Comparison of ENCODE assay signal across 12 mouse cellular contexts in genomic region chr17:87513822-87514221, GRCm38 (mm10).
A peak's percentile ranks its signal among the peaks of the same experiment; 100 is the strongest.
DNase-seq lines count a peak whose midpoint lies in the region; ATAC-seq and TF ChIP-seq lines count a peak whose summit lies in the region.
"Had no signal": no experiment of that assay in that cellular context is flagged by ENCODE, and none has a peak within 500 bp of the region (broad histone marks: within the 10 kb centered on the region; RNA-seq: fewer than 3 reads in every experiment).

No protein-coding gene starts in this region.

- no peak overlapping the region for H3K4me2 ChIP-seq in lung, embryonic 14.5 days
- H3K4me2 ChIP-seq in intestine, embryonic 16.5 days (ENCODE audit: low read depth, low read length): 0 out of 2 replicates have a peak overlapping the region, but pooled peaks have one; percentile 16
- no peak overlapping the region for H3K4me2 ChIP-seq in midbrain, embryonic 14.5 days (ENCODE audit: low read length)
- H3K4me2 ChIP-seq: embryonic facial prominence, embryonic 15.5 days had no signal

- H3K9me3 ChIP-seq in lung, embryonic 14.5 days (ENCODE audit: low read depth, low read length): no peaks in the 10 kb centered on the region
- H3K9me3 ChIP-seq in intestine, embryonic 16.5 days (ENCODE audit: control insufficient read depth, low read length): no peaks in the 10 kb centered on the region
- no peaks in the 10 kb centered on the region for H3K9me3 ChIP-seq in midbrain, embryonic 14.5 days (ENCODE audit: control insufficient read depth, low read length)
- H3K9me3 ChIP-seq: embryonic facial prominence, embryonic 15.5 days had no signal

- no peak overlapping the region for H3K4me3 ChIP-seq in lung, embryonic 14.5 days (ENCODE audit: low read depth, low read length)
- H3K4me3 ChIP-seq in intestine, embryonic 16.5 days (ENCODE audit: low read length): no peak overlapping the region
- H3K4me3 ChIP-seq in small intestine, adult 2 months (ENCODE audit: low read depth, low read length): no peak overlapping the region
- H3K4me3 ChIP-seq in midbrain, embryonic 14.5 days (replicated peaks; ENCODE audit: low read depth, low read length): no peak overlapping the region
- H3K4me3 ChIP-seq: embryonic facial prominence, embryonic 15.5 days; myocyte had no signal

- TF ChIP-seq POLR2A in small intestine, adult 2 months (IDR thresholded peaks at IDR 0.05; ENCODE audit: low read depth, low read length): no peak

- TF ChIP-seq CTCF in lung, embryonic 14.5 days (IDR thresholded peaks at IDR 0.05; ENCODE audit: low read depth): no peak
- TF ChIP-seq CTCF in small intestine, adult 2 months (IDR thresholded peaks at IDR 0.05; ENCODE audit: extremely low read depth, insufficient read length, insufficient replicate concordance, low read depth, low read length): no peak

- intact Hi-C loops in left cerebral cortex, postnatal 36 days (cut with DNase I): no loop called here

- no peaks in the 10 kb centered on the region for H3K36me3 ChIP-seq in lung, embryonic 14.5 days (ENCODE audit: insufficient read depth)
- no peaks in the 10 kb centered on the region for H3K36me3 ChIP-seq in intestine, embryonic 16.5 days (ENCODE audit: control insufficient read depth, insufficient read depth, low read length)
- H3K36me3 ChIP-seq in small intestine, adult 2 months (ENCODE audit: control insufficient read depth, insufficient read depth, low read length): no peaks in the 10 kb centered on the region
- H3K36me3 ChIP-seq in midbrain, embryonic 14.5 days (ENCODE audit: control insufficient read depth, insufficient read depth, low read length): no peaks in the 10 kb centered on the region
- H3K36me3 ChIP-seq: embryonic facial prominence, embryonic 15.5 days had no signal

- no peaks in the 10 kb centered on the region for H3K27me3 ChIP-seq in lung, embryonic 14.5 days (ENCODE audit: insufficient read depth, low read length)
- no peaks in the 10 kb centered on the region for H3K27me3 ChIP-seq in intestine, embryonic 16.5 days (replicated peaks; ENCODE audit: control insufficient read depth, insufficient read depth, low read length)
- H3K27me3 ChIP-seq in small intestine, adult 2 months (ENCODE audit: control insufficient read depth, insufficient read depth, low read length): no peaks in the 10 kb centered on the region
- no peaks in the 10 kb centered on the region for H3K27me3 ChIP-seq in midbrain, embryonic 14.5 days (ENCODE audit: control insufficient read depth, insufficient read depth, low read length)
- H3K27me3 ChIP-seq: embryonic facial prominence, embryonic 15.5 days had no signal

- WGBS in lung, embryonic 14.5 days: 21% methylated on average over 11 of the region's 11 CpGs
- 21% methylated on average over 11 of the region's 11 CpGs for WGBS in intestine, embryonic 16.5 days
- 14% methylated on average over 11 of the region's 11 CpGs for WGBS in small intestine, adult 2 months
- 72% methylated on average over 11 of the region's 11 CpGs for WGBS in midbrain, embryonic 14.5 days

- no peak overlapping the region for H3K27ac ChIP-seq in lung, embryonic 14.5 days (ENCODE audit: low read depth)
- H3K27ac ChIP-seq in intestine, embryonic 16.5 days (ENCODE audit: low read length): peak overlapping the region; percentile 77
- peak overlapping the region; percentile 54 for H3K27ac ChIP-seq in small intestine, adult 2 months (ENCODE audit: insufficient read depth, low read depth, low read length)
- no peak overlapping the region for H3K27ac ChIP-seq in midbrain, embryonic 14.5 days (replicated peaks; ENCODE audit: low read depth, low read length)
- H3K27ac ChIP-seq: embryonic facial prominence, embryonic 15.5 days; kidney, postnatal 0 days had no signal

- H3K4me1 ChIP-seq in lung, embryonic 14.5 days (ENCODE audit: insufficient read depth): peaks cover 5% of the 10 kb centered on the region; the same call in 1 of the 2 replicates
- H3K4me1 ChIP-seq in intestine, embryonic 16.5 days (ENCODE audit: control insufficient read depth, insufficient read depth, low read length): peaks cover 47% of the 10 kb centered on the region
- peaks cover 19% of the 10 kb centered on the region for H3K4me1 ChIP-seq in small intestine, adult 2 months (ENCODE audit: control insufficient read depth, insufficient read depth, insufficient read length, low read length)
- peaks cover 16% of the 10 kb centered on the region for H3K4me1 ChIP-seq in midbrain, embryonic 14.5 days (ENCODE audit: control insufficient read depth, insufficient read depth, low read length)

- peak; percentile 50; the same call in 1 of the 2 replicates for ATAC-seq in lung, embryonic 14.5 days (ENCODE audit: insufficient read depth)
- peak; percentile 84 for ATAC-seq in intestine, embryonic 16.5 days
- ATAC-seq in midbrain, embryonic 14.5 days (ENCODE audit: low FRiP score, low TSS enrichment): no peak

- no peak for DNase-seq in lung, embryonic 14.5 days
- no peak for DNase-seq in lung, postnatal 14 days
- DNase-seq in R1 (ENCODE audit: low read depth, low spot score): peak; percentile 38
- DNase-seq in left cerebral cortex, postnatal 36 days (ENCODE audit: low spot score in 2 of 2): no peak
- no peak for DNase-seq in midbrain, embryonic 14.5 days
- no peak for DNase-seq in adrenal gland, adult 8-10 months
- DNase-seq: right cerebral cortex, postnatal 25 days had no signal

- H3K9ac ChIP-seq in lung, embryonic 14.5 days: no peak overlapping the region
- 0 out of 2 replicates have a peak overlapping the region, but pooled peaks have one; percentile 6 for H3K9ac ChIP-seq in intestine, embryonic 16.5 days (ENCODE audit: low read depth, low read length)
- no peak overlapping the region for H3K9ac ChIP-seq in midbrain, embryonic 14.5 days (replicated peaks; ENCODE audit: low read length)
- H3K9ac ChIP-seq: embryonic facial prominence, embryonic 15.5 days had no signal

Comparison
In these comparisons a context has a peak if more than half of its experiments do, and no peak if none do; other contexts are left out.
1. H3K27ac ChIP-seq: peak in intestine, embryonic 16.5 days (single experiment) and small intestine, adult 2 months (single experiment); none in lung, embryonic 14.5 days (single experiment) and midbrain, embryonic 14.5 days (single experiment).